Mouse (Mus musculus) heart, adult 2 months (tissue): ENCODE data around the gene Tspan11. TPM values are rescaled to one million over a fixed set of nuclear protein-coding genes. Genes with fewer than 3 reads are reported as not detected.

ENCODE experiments used
- DNase-seq, 2 experiments: peaks; one replicate each; pipeline ENCODE4 v3.0.0; 2021
- H3K27ac ChIP-seq: fragments of 200-600 bp; 2 replicates; pipeline ENCODE4 v1.8.1; 2022
- H3K27me3 ChIP-seq: fragments of 200-500 bp; 2 replicates; pipeline ENCODE4 v1.6.1; 2012; ENCODE audit warnings: mild to moderate bottlenecking, low read length, inconsistent platforms, mixed read lengths; ENCODE audit not compliant: control insufficient read depth, insufficient read depth
- H3K36me3 ChIP-seq: fragments of 200-500 bp; 2 replicates; pipeline ENCODE4 v1.6.1; 2012; ENCODE audit warnings: low read length, inconsistent platforms; ENCODE audit not compliant: control insufficient read depth, insufficient read depth
- H3K4me1 ChIP-seq: fragments of 200-500 bp; 2 replicates; pipeline ENCODE4 v1.6.1; 2011; ENCODE audit warnings: low read length; ENCODE audit not compliant: control insufficient read depth, insufficient read depth
- H3K4me3 ChIP-seq: fragments of 200-600 bp; 2 replicates; pipeline ENCODE4 v1.8.1; 2022
- H3K79me2 ChIP-seq: fragments of 200-500 bp; replicated peaks from 2 replicates; pipeline ENCODE4 v1.6.1; 2012; ENCODE audit warnings: mild to moderate bottlenecking, inconsistent platforms, low read length, moderate library complexity, mixed read lengths; ENCODE audit not compliant: control insufficient read depth, insufficient read depth
- H3K9ac ChIP-seq: fragments of 200-500 bp; 2 replicates; pipeline ENCODE4 v1.6.1; 2012; ENCODE audit warnings: low read depth, mild to moderate bottlenecking, control low read depth, inconsistent platforms, low read length, mixed read lengths
- CTCF ChIP-seq: fragments of 200-600 bp; IDR thresholded peaks from 2 replicates; pipeline ENCODE4 v1.8.1; 2022; ENCODE audit warnings: antibody characterized with exemption, mild to moderate bottlenecking, moderate library complexity
- EP300 ChIP-seq: fragments of 200-500 bp; IDR thresholded peaks from 2 replicates; pipeline ENCODE4 v1.6.1; 2011; ENCODE audit warnings: low read depth, low read length, control low read depth; ENCODE audit not compliant: insufficient read depth
- POLR2A ChIP-seq: fragments of 200-500 bp; IDR thresholded peaks from 2 replicates; pipeline ENCODE4 v1.6.1; 2011; ENCODE audit warnings: mild to moderate bottlenecking, low read depth, low read length, control low read depth; ENCODE audit not compliant: insufficient read depth
- WGBS: fragments of 180-500 bp; shearing (Covaris S2); methylation state at CpG from one replicate; pipeline ENCODE4 v1.1.7; 2018; 5-methylcytosine and 5-hydroxymethylcytosine counted together
- intact Hi-C: fragments of 180-260 bp; cut with DNase I; formaldehyde crosslinking; loops from one replicate; pipeline ENCODE4 v1.15.1; 2025
- polyA plus RNA-seq: library from polyadenylated mRNA; depleted of rRNA; stranded (reverse); fragments of >200 nt; gene quantifications from 2 replicates; pipeline ENCODE4 v1.2.3, GENCODE M21; 2012
- total RNA-seq, 2 experiments: library from RNA; stranded (reverse); gene quantifications; 2 replicates each; pipeline ENCODE4 v1.2.3; 2021

The Tspan11 gene
- total and polyA plus RNA-seq, 3 experiments = 0.57 to 1.7 (median 1.5) TPM

- no peak for TF ChIP-seq POLR2A
- Histone ChIP-seq H3K27ac (no peak overlapping the region), H3K27me3 (no peaks in the 10 kb centered on the region), H3K4me3 (no peak overlapping the region), H3K9ac (no peak overlapping the region), H3K36me3 (no peaks in the 10 kb centered on the region), H3K4me1 (no peaks in the 10 kb centered on the region), H3K79me2 (no peaks in the 10 kb centered on the region)
- DNase-seq = no peak
- WGBS = 87% methylated on average over 8 of the region's 8 CpGs
- intact Hi-C loops = no loop called here
Measured at GRCm38 (mm10) chr6:127872581-127872980, 14.8 kb upstream of the Tspan11 start.

- H3K4me1 ChIP-seq = no peaks in the 10 kb centered on the region
- no peaks in the 10 kb centered on the region for H3K36me3 ChIP-seq
- no peaks in the 10 kb centered on the region for H3K79me2 ChIP-seq
- H3K27ac ChIP-seq = no peak overlapping the region
- H3K4me3 ChIP-seq = no peak overlapping the region
- no peak for TF ChIP-seq CTCF
- no peak for TF ChIP-seq POLR2A
- no peaks in the 10 kb centered on the region for H3K27me3 ChIP-seq
- DNase-seq = no peak
- no peak overlapping the region for H3K9ac ChIP-seq
- intact Hi-C loops = no loop called here
- 50% methylated on average over 11 of the region's 11 CpGs for WGBS
Measured at GRCm38 (mm10) chr6:127875883-127876282, 11.5 kb upstream of the Tspan11 start.

GRCm38 (mm10) chr6:127876436-127876835, 11.0 kb upstream of the Tspan11 start:
- Histone ChIP-seq H3K4me1 (no peaks in the 10 kb centered on the region), H3K9ac (no peak overlapping the region), H3K27me3 (no peaks in the 10 kb centered on the region), H3K36me3 (no peaks in the 10 kb centered on the region), H3K79me2 (no peaks in the 10 kb centered on the region), H3K27ac (no peak overlapping the region), H3K4me3 (no peak overlapping the region)
- no peak for DNase-seq
- TF ChIP-seq CTCF (no peak), POLR2A (no peak), EP300 (no peak)
- WGBS = 58% methylated on average over 9 of the region's 9 CpGs
- intact Hi-C loops = no loop called here

DNA sequence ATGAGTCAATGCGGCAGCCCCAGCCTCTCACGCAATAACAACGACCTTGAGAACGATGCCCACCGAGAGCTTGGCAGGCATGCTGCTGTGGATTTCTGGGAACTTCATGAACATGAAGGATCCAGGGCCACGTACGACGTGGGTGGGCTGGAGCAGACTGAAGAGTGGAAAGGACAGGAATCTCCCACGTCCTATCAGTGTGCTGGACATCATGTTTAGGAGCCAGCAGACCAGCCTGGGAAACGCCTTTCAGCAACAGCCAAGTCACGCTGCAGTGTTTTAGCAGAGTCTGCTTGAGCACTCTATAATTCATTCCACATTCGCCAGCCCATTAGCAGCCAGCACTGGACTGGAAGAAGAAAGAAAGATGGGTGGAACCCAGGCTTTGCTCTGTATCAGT, 10.4 kb upstream of the Tspan11 start:
- peak in 1 of 2 experiments; percentile 30 for DNase-seq
- Histone ChIP-seq H3K27me3 (no peaks in the 10 kb centered on the region), H3K79me2 (no peaks in the 10 kb centered on the region), H3K9ac (no peak overlapping the region), H3K27ac (no peak overlapping the region), H3K4me1 (no peaks in the 10 kb centered on the region), H3K36me3 (no peaks in the 10 kb centered on the region), H3K4me3 (no peak overlapping the region)
- intact Hi-C loops = no loop called here
- no peak for TF ChIP-seq EP300
- TF ChIP-seq CTCF = no peak
- TF ChIP-seq POLR2A = no peak
- WGBS = 53% methylated on average over 12 of the region's 12 CpGs

GRCm38 (mm10) chr6:127879472-127879871, 7.9 kb upstream of the Tspan11 start:
- Histone ChIP-seq H3K79me2 (no peaks in the 10 kb centered on the region), H3K4me3 (no peak overlapping the region), H3K27me3 (no peaks in the 10 kb centered on the region; the same call in 1 of the 2 replicates), H3K27ac (no peak overlapping the region), H3K9ac (no peak overlapping the region), H3K36me3 (no peaks in the 10 kb centered on the region), H3K4me1 (no peaks in the 10 kb centered on the region)
- intact Hi-C loops = no loop called here
- DNase-seq = no peak
- 92% methylated on average over 6 of the region's 6 CpGs for WGBS
- no peak for TF ChIP-seq POLR2A
- TF ChIP-seq CTCF = peak; percentile 56
- no peak for TF ChIP-seq EP300

GRCm38 (mm10) chr6:127886916-127887315, 473 bp upstream of the Tspan11 start:
- no peak for DNase-seq
- TF ChIP-seq POLR2A (no peak), CTCF (no peak), EP300 (no peak)
- H3K79me2 ChIP-seq = no peaks in the 10 kb centered on the region
- intact Hi-C loops = no loop called here
- H3K4me3 ChIP-seq = no peak overlapping the region
- no peaks in the 10 kb centered on the region; the same call in 1 of the 2 replicates for H3K27me3 ChIP-seq
- H3K27ac ChIP-seq = no peak overlapping the region
- H3K4me1 ChIP-seq = no peaks in the 10 kb centered on the region
- no peaks in the 10 kb centered on the region for H3K36me3 ChIP-seq
- H3K9ac ChIP-seq = no peak overlapping the region
- 23% methylated on average over 7 of the region's 7 CpGs for WGBS

DNA sequence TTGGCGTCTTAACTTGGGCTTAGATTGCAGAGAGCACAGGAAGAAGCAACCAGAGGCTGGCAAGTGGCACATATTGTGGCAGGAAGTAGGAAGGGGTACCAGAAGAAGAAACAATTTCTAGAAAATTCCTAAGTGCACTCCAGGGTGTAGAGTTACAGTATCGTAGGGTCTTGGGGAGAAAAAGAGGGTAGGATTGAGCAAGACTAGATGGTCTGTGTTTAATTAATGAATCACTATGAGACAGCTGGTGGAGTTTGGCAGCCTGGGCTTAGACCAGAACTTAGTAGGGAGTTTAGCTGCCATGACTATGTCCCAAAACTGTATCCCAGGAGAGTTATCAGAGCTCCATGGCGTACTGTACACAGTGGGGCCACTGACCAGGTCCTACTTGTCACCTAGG, 1.2 kb downstream of the Tspan11 start:
- no peak for DNase-seq
- no peak overlapping the region for H3K4me3 ChIP-seq
- intact Hi-C loops = no loop called here
- H3K9ac ChIP-seq = no peak overlapping the region
- H3K79me2 ChIP-seq = no peaks in the 10 kb centered on the region
- no peak for TF ChIP-seq CTCF
- no peak for TF ChIP-seq EP300
- TF ChIP-seq POLR2A = no peak
- no peaks in the 10 kb centered on the region for H3K4me1 ChIP-seq
- H3K36me3 ChIP-seq = no peaks in the 10 kb centered on the region
- H3K27me3 ChIP-seq = no peaks in the 10 kb centered on the region; the same call in 1 of the 2 replicates
- no peak overlapping the region for H3K27ac ChIP-seq
- 87% methylated on average over 3 of the region's 3 CpGs for WGBS
